Comparison of ENCODE assay signal across 8 mouse cellular contexts in genomic region chr15:90225058-90225575, GRCm38 (mm10). TPM values are rescaled to one million over a fixed set of nuclear protein-coding genes. Genes with fewer than 3 reads are reported as not detected.
A peak's percentile ranks its signal among the peaks of the same experiment; 100 is the strongest.
DNase-seq lines count a peak whose midpoint lies in the region; ATAC-seq and TF ChIP-seq lines count a peak whose summit lies in the region.

No protein-coding gene starts in this region.

- H3K4me3 ChIP-seq in kidney, embryonic 16.5 days (ENCODE audit: low read length), result peak overlapping the region; percentile 91
- H3K4me3 ChIP-seq in spleen, adult 2 months (ENCODE audit: extremely low read depth, insufficient read depth, insufficient read length), result no peak overlapping the region

- TF ChIP-seq CTCF in spleen, adult 2 months (IDR thresholded peaks at IDR 0.05; ENCODE audit: extremely low read depth, insufficient read depth, insufficient read length, insufficient replicate concordance), result no peak

- no peak overlapping the region for H3K27ac ChIP-seq in kidney, embryonic 16.5 days (ENCODE audit: low read length)
- no peak overlapping the region for H3K27ac ChIP-seq in spleen, adult 2 months (ENCODE audit: insufficient read depth, low read length)

- peaks cover 14% of the 10 kb centered on the region for H3K4me1 ChIP-seq in kidney, embryonic 16.5 days (ENCODE audit: insufficient read depth, low read length)
- no peaks in the 10 kb centered on the region for H3K4me1 ChIP-seq in spleen, adult 2 months (ENCODE audit: control insufficient read depth, insufficient read depth, insufficient read length)

- H3K9me3 ChIP-seq in kidney, embryonic 16.5 days (ENCODE audit: low read length), result no peaks in the 10 kb centered on the region

- peak overlapping the region; percentile 79 for H3K4me2 ChIP-seq in kidney, embryonic 16.5 days (replicated peaks; ENCODE audit: low read depth, low read length)

- TF ChIP-seq POLR2A in spleen, adult 2 months (IDR thresholded peaks at IDR 0.05; ENCODE audit: low read depth, low read length), result no peak

- peaks cover 26% of the 10 kb centered on the region for H3K36me3 ChIP-seq in kidney, embryonic 16.5 days (ENCODE audit: insufficient read depth, low read length)
- H3K36me3 ChIP-seq in spleen, adult 2 months (ENCODE audit: control insufficient read depth, insufficient read depth, low read length), result peaks cover 9% of the 10 kb centered on the region

- peak; percentile 54 for DNase-seq in adrenal gland, postnatal 14 days
- DNase-seq in adrenal gland, adult 2 months, result no peak
- peak; percentile 56 for DNase-seq in c-Kit-positive CD71-negative TER-119-negative erythroid progenitor cells, embryonic 14.5 days (ENCODE audit: low read depth)
- DNase-seq in forelimb bud, embryonic 11.5 days (ENCODE audit: low read depth, low spot score), result peak; percentile 52
- peak; percentile 27 to 35 for DNase-seq in lung, postnatal 4 days
- peak; percentile 22 to 38 for DNase-seq in spleen, adult 2 months (ENCODE audit: low read depth in 1 of 2, low spot score in 2 of 2)
- no peak for DNase-seq in layer of hippocampus, postnatal 25 days (ENCODE audit: extremely low spot score in 1 of 2, low spot score in 1 of 2)

- no peak for ATAC-seq in kidney, embryonic 16.5 days (ENCODE audit: low FRiP score, low TSS enrichment)

- H3K27me3 ChIP-seq in kidney, embryonic 16.5 days (ENCODE audit: insufficient read depth, low read length), result no peaks in the 10 kb centered on the region
- H3K27me3 ChIP-seq in spleen, adult 2 months (ENCODE audit: control insufficient read depth, insufficient read depth, low read length), result no peaks in the 10 kb centered on the region

- H3K9ac ChIP-seq in kidney, embryonic 16.5 days (replicated peaks; ENCODE audit: low read length), result peak overlapping the region; percentile 96; the same call in 1 of the 2 replicates

- 58% methylated on average over 4 of the region's 4 CpGs for WGBS in kidney, embryonic 16.5 days
- WGBS in spleen, adult 2 months, result 67% methylated on average over 4 of the region's 4 CpGs

RNA-seq across cellular contexts. Expression of gene Alg10b, which starts 1.0 kb away (rescaled TPM):
- total RNA-seq in adrenal gland, postnatal 14 days (2021), result 26.5 and 26.6 TPM in 2 replicates
- 10 to 100 TPM; 28.4 to 29.2 TPM for total RNA-seq in adrenal gland, adult 2 months (2021)
- 8.4 and 10.3 TPM in 2 replicates for polyA plus RNA-seq in adrenal gland, adult 2 months (2012; rRNA removed)
- 37.0 and 41.0 TPM in 2 replicates for polyA plus RNA-seq in kidney, embryonic 16.5 days (2015; fragmentation: Nextera tagmentation; extraction: Ambion mirVana)
- polyA plus RNA-seq in spleen, adult 2 months (2012; rRNA removed), result 4.2 and 4.4 TPM in 2 replicates
- total RNA-seq in layer of hippocampus, postnatal 25 days (2021), result 10 to 100 TPM; 28.2 to 29.8 TPM

Comparison
In these comparisons a context has a peak if more than half of its experiments do, and no peak if none do; other contexts are left out.
1. DNase-seq: peak in adrenal gland, postnatal 14 days (single experiment), c-Kit-positive CD71-negative TER-119-negative erythroid progenitor cells, embryonic 14.5 days (single experiment), forelimb bud, embryonic 11.5 days (single experiment), lung, postnatal 4 days (2 of 2) and spleen, adult 2 months (2 of 2); none in adrenal gland, adult 2 months (single experiment) and layer of hippocampus, postnatal 25 days (0 of 2).